8 mouse cellular contexts compared by ENCODE assay signal in the genomic region with DNA sequence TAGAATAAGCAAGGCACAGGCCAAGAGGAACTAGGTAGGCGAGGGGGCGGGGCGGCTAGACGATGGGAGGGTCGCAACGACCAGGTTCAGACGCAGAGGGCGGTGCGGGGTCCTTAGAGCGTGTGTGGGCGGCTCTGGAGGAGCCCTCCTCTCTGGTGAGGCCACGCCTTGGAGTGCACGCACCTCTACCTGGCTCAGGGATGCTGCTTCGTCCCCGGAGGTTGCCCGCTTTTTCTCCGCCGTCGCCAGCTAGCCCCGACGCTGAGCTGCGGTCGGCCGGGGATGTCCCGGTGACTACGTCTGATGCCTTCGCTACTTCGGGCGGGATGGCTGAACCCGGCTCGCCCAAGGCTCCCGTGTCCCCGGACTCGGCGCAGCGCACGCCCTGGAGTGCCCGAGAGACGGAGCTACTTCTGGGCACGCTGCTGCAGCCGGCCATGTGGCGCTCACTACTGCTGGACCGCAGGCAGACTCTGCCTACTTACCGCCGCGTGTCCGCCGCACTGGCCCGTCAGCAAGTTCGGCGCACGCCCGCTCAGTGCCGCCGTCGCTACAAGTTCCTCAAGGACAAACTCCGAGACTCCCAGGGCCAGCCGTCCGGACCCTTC. TPM values are rescaled to one million over a fixed set of nuclear protein-coding genes. Genes with fewer than 3 reads are reported as not detected.
DNase-seq lines count a peak whose midpoint lies in the region; ATAC-seq and TF ChIP-seq lines count a peak whose summit lies in the region.

A gene (plus strand): TSS at position 116 of the 608 bp plus-strand sequence.

- H3K9me3 ChIP-seq in heart, postnatal 0 days (replicated peaks; ENCODE audit: control insufficient read depth, low read length) = no peaks in the 10 kb centered on the region
- H3K9me3 ChIP-seq in midbrain, embryonic 10.5 days (replicated peaks) = no peaks in the 10 kb centered on the region

- DNase-seq in right cerebral cortex, adult 18-20 months = peak; percentile 15
- DNase-seq in right cerebral cortex, postnatal 36 days (ENCODE audit: low spot score in 2 of 2) = no peak
- DNase-seq in brain, embryonic 14.5 days (ENCODE audit: low read depth) = peak; percentile 48
- DNase-seq in heart, postnatal 0 days (ENCODE audit: low spot score) = peak; percentile 58
- peak; percentile 16 to 59 for DNase-seq in kidney, postnatal 36 days
- DNase-seq in midbrain, embryonic 10.5 days (ENCODE audit: low spot score) = peak; percentile 59
- peak; percentile 58 for DNase-seq in thymus, postnatal 4 days
- DNase-seq in adipocyte (ENCODE audit: low spot score) = no peak

- 0 out of 2 replicates have a peak, but pooled peaks cover 3% of the 10 kb centered on the region for H3K4me1 ChIP-seq in heart, postnatal 0 days (ENCODE audit: control insufficient read depth, insufficient read depth)
- peaks cover 13% of the 10 kb centered on the region for H3K4me1 ChIP-seq in midbrain, embryonic 10.5 days

- TF ChIP-seq CTCF in brain, embryonic 14.5 days (IDR thresholded peaks at IDR 0.05; ENCODE audit: borderline replicate concordance, extremely low read depth, insufficient read depth, insufficient read length) = no peak
- TF ChIP-seq CTCF in heart, postnatal 0 days (IDR thresholded peaks at IDR 0.05; ENCODE audit: low read depth) = no peak

- peak within 1 kb of the TSS; percentile 37 for H3K4me3 ChIP-seq in heart, postnatal 0 days (ENCODE audit: low read depth, low read length)
- peak within 1 kb of the TSS; percentile 45 for H3K4me3 ChIP-seq in midbrain, embryonic 10.5 days

- ATAC-seq in heart, postnatal 0 days (ENCODE audit: insufficient read depth, low read depth) = peak; percentile 49; the same call in 1 of the 2 replicates

- no peak within 1 kb of the TSS for H3K9ac ChIP-seq in heart, postnatal 0 days (replicated peaks; ENCODE audit: low read depth, low read length)

- no peaks in the 10 kb centered on the region for H3K36me3 ChIP-seq in heart, postnatal 0 days (replicated peaks; ENCODE audit: control insufficient read depth, insufficient read depth, low read length)
- H3K36me3 ChIP-seq in midbrain, embryonic 10.5 days = no peaks in the 10 kb centered on the region

- H3K4me2 ChIP-seq in heart, postnatal 0 days (ENCODE audit: low read depth, low read length) = peak within 1 kb of the TSS; percentile 54

- TF ChIP-seq POLR2A in brain, embryonic 14.5 days (IDR thresholded peaks at IDR 0.05; ENCODE audit: borderline replicate concordance, extremely low read depth, insufficient read depth, insufficient read length, poor library complexity, severe bottlenecking) = no peak

- no peak within 1 kb of the TSS for H3K27ac ChIP-seq in heart, postnatal 0 days (ENCODE audit: low read depth)
- H3K27ac ChIP-seq in midbrain, embryonic 10.5 days (replicated peaks) = no peak within 1 kb of the TSS

- WGBS in heart, postnatal 0 days = 1% methylated on average over 59 of the region's 59 CpGs
- WGBS in midbrain, embryonic 10.5 days = under 1% methylated on average over 59 of the region's 59 CpGs

- no peak for TF ChIP-seq EP300 in heart, postnatal 0 days (IDR thresholded peaks at IDR 0.05; ENCODE audit: low read depth)

- peaks cover 73% of the 10 kb centered on the region for H3K27me3 ChIP-seq in heart, postnatal 0 days (ENCODE audit: control insufficient read depth, insufficient read depth, low read length)
- peaks cover 97% of the 10 kb centered on the region for H3K27me3 ChIP-seq in midbrain, embryonic 10.5 days (ENCODE audit: low read depth, poor library complexity, severe bottlenecking)

RNA-seq across cellular contexts. Expression of the gene that starts here (rescaled TPM):
- polyA plus RNA-seq in brain, embryonic 14.5 days (2012; rRNA removed) = not detected in 2 replicates
- not detected in 2 replicates for total RNA-seq in heart, postnatal 0 days (2014; rRNA removed; ENCODE audit: low replicate concordance)
- not detected in 2 replicates for polyA plus RNA-seq in heart, postnatal 0 days (2015; fragmentation: Nextera tagmentation; extraction: Ambion mirVana)
- 0.16 TPM in 1 of 2 replicates, not detected in the other for polyA plus RNA-seq in midbrain, embryonic 10.5 days (2016; fragmentation: Nextera tagmentation; extraction: Ambion mirVana)

Comparison
In these comparisons a context has a peak if more than half of its experiments do, and no peak if none do; other contexts are left out.
1. DNase-seq: peak in right cerebral cortex, adult 18-20 months (single experiment), kidney, postnatal 36 days (2 of 2) and thymus, postnatal 4 days (single experiment); none in right cerebral cortex, postnatal 36 days (0 of 2) and adipocyte (single experiment).
2. Peak in DNase-seq in brain, embryonic 14.5 days; RNA of the gene not detected or under 1 TPM.
3. Peak in DNase-seq, ATAC-seq, H3K4me3 ChIP-seq and H3K4me2 ChIP-seq in heart, postnatal 0 days; RNA of the gene not detected or under 1 TPM.
4. Peak in DNase-seq and H3K4me3 ChIP-seq in midbrain, embryonic 10.5 days; RNA of the gene not detected or under 1 TPM.